Mouse (Mus musculus): ENCODE data around the gene Palm2. TPM values are rescaled to one million over a fixed set of nuclear protein-coding genes. Genes with fewer than 3 reads are reported as not detected.

Gene Palm2
- total RNA-seq, 1 experiment, result 1.8 TPM

DNA sequence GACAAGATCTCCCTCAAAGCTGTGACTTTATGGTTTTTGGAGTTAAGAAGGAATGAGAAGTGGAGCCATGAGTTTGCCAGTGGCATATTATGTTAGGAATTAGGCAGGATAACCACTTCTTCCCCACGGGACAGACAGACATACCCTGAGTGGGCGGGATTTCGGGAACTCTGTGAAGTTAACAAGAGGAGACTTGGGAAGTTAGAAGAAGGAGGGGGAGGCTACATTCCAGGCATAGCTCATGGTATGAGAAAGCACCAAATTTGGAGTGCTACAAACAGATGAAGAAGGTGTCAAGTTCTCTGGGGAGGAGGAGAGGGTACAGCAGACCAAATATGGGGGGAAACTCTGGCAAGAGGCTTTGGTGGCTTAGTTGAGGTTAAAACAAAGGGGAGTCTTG lies 126.0 kb downstream of the Palm2 start:
- DNase-seq (ENCODE audit: low read depth, low spot score), result no peak
- Histone ChIP-seq H3K36me3 (ENCODE audit: control insufficient read depth, insufficient read depth, low read length, poor library complexity, severe bottlenecking) (no peaks in the 10 kb centered on the region), H3K4me1 (ENCODE audit: control insufficient read depth in 2 of 2, insufficient read depth in 2 of 2, low read length in 2 of 2, poor library complexity in 1 of 2) (0 out of 4 replicates have a peak, but pooled peaks cover 0 to 4% of the 10 kb centered on the region in 2 experiments), H3K27ac (ENCODE audit: insufficient read depth, low read depth, low read length, poor library complexity, severe bottlenecking) (no peak overlapping the region), H3K9ac (ENCODE audit: insufficient read depth, low read depth, low read length, poor library complexity, severe bottlenecking) (no peak overlapping the region), H3K4me3 (ENCODE audit: insufficient read depth in 1 of 2, low read depth in 1 of 2, low read length in 2 of 2, poor library complexity in 1 of 2, severe bottlenecking in 1 of 2) (no peak overlapping the region), H3K9me3 (ENCODE audit: control insufficient read depth, insufficient read depth, low read depth, low read length) (no peaks in the 10 kb centered on the region)
- TF ChIP-seq CHD2 (IDR thresholded peaks at IDR 0.05; ENCODE audit: low read depth, low read length) (no peak), ZNF384 (IDR thresholded peaks at IDR 0.05; ENCODE audit: low read depth, low read length) (no peak), MAFK (IDR thresholded peaks at IDR 0.05; ENCODE audit: insufficient read depth, low read depth, low read length) (no peak), HCFC1 (IDR thresholded peaks at IDR 0.05; ENCODE audit: borderline replicate concordance, insufficient read depth, low read length) (no peak)
- in situ Hi-C loops (cut with MboI; ENCODE audit: low sequenced_read_pairs in 2 of 2, unreplicated experiment in 2 of 2), result no loop called here

DNA sequence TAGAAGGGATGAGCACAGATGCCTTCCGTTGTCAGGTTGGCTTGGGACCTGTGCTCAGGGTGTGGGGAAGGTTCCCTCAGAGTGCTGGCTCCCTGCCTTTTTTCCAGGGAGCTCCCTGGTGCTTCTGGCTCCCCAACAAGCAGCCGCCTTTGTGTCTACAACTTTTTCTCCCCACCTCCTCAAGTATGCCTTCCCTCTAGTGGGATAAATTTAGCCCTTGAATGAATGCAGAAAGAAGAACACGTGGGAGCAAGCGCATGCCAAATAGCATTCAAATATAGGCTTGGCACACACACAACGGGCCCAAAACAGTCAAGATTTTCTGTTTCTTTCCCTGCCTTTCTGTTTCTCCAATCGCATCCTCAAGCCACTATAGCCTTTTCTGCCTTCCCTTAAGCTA lies 127.0 kb downstream of the Palm2 start:
- no peak overlapping the region for H3K27ac ChIP-seq (ENCODE audit: insufficient read depth, low read depth, low read length, poor library complexity, severe bottlenecking)
- 0 out of 4 replicates have a peak, but pooled peaks cover 0 to 4% of the 10 kb centered on the region in 2 experiments for H3K4me1 ChIP-seq (ENCODE audit: control insufficient read depth in 2 of 2, insufficient read depth in 2 of 2, low read length in 2 of 2, poor library complexity in 1 of 2)
- H3K9me3 ChIP-seq (ENCODE audit: control insufficient read depth, insufficient read depth, low read depth, low read length), result no peaks in the 10 kb centered on the region
- H3K36me3 ChIP-seq (ENCODE audit: control insufficient read depth, insufficient read depth, low read length, poor library complexity, severe bottlenecking), result no peaks in the 10 kb centered on the region
- in situ Hi-C loops (cut with MboI; ENCODE audit: low sequenced_read_pairs in 2 of 2, unreplicated experiment in 2 of 2), result no loop called here
- TF ChIP-seq ZC3H11A (IDR thresholded peaks at IDR 0.05; ENCODE audit: borderline replicate concordance, low read depth, low read length) (no peak), HCFC1 (IDR thresholded peaks at IDR 0.05; ENCODE audit: borderline replicate concordance, insufficient read depth, low read length) (no peak), ZNF384 (IDR thresholded peaks at IDR 0.05; ENCODE audit: low read depth, low read length) (no peak)
- DNase-seq (ENCODE audit: low read depth, low spot score), result no peak
- no peak overlapping the region for H3K4me3 ChIP-seq (ENCODE audit: insufficient read depth in 1 of 2, low read depth in 1 of 2, low read length in 2 of 2, poor library complexity in 1 of 2, severe bottlenecking in 1 of 2)
- H3K9ac ChIP-seq (ENCODE audit: insufficient read depth, low read depth, low read length, poor library complexity, severe bottlenecking), result no peak overlapping the region

DNA sequence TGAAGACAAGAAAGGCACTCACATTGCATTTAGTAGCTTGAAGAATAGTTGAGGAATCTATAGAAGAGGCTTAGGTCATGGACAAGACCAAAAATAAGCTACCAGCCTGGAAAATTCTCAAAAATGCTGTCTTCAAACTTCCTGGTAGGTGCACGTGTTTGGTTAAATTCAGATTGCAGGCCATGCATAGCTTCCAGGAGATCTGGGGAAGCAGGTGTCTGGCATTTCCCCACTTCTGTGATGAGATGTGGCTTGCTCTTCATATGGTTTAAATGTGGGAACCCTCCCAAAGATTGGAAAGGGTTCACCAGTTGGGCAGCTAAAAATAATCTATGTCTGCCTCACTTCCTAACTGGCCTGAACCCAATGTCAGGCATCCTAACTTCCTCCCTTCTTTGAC lies 131.2 kb downstream of the Palm2 start:
- TF ChIP-seq ZNF384 (IDR thresholded peaks at IDR 0.05; ENCODE audit: low read depth, low read length) (no peak), HCFC1 (IDR thresholded peaks at IDR 0.05; ENCODE audit: borderline replicate concordance, insufficient read depth, low read length) (no peak), MAFK (IDR thresholded peaks at IDR 0.05; ENCODE audit: insufficient read depth, low read depth, low read length) (no peak), ZC3H11A (IDR thresholded peaks at IDR 0.05; ENCODE audit: borderline replicate concordance, low read depth, low read length) (no peak), CHD2 (IDR thresholded peaks at IDR 0.05; ENCODE audit: low read depth, low read length) (no peak)
- H3K9ac ChIP-seq (ENCODE audit: insufficient read depth, low read depth, low read length, poor library complexity, severe bottlenecking), result no peak overlapping the region
- no peak overlapping the region for H3K4me3 ChIP-seq (ENCODE audit: insufficient read depth in 1 of 2, low read depth in 1 of 2, low read length in 2 of 2, poor library complexity in 1 of 2, severe bottlenecking in 1 of 2)
- peaks cover 2 to 4% of the 10 kb centered on the region in 2 experiments; a peak in 1 of 4 replicates for H3K4me1 ChIP-seq (ENCODE audit: control insufficient read depth in 2 of 2, insufficient read depth in 2 of 2, low read length in 2 of 2, poor library complexity in 1 of 2)
- DNase-seq (ENCODE audit: low read depth, low spot score), result no peak
- in situ Hi-C loops (cut with MboI; ENCODE audit: low sequenced_read_pairs in 2 of 2, unreplicated experiment in 2 of 2), result no loop called here
- H3K9me3 ChIP-seq (ENCODE audit: control insufficient read depth, insufficient read depth, low read depth, low read length), result no peaks in the 10 kb centered on the region
- H3K27ac ChIP-seq (ENCODE audit: insufficient read depth, low read depth, low read length, poor library complexity, severe bottlenecking), result no peak overlapping the region
- no peaks in the 10 kb centered on the region for H3K36me3 ChIP-seq (ENCODE audit: control insufficient read depth, insufficient read depth, low read length, poor library complexity, severe bottlenecking)

DNA sequence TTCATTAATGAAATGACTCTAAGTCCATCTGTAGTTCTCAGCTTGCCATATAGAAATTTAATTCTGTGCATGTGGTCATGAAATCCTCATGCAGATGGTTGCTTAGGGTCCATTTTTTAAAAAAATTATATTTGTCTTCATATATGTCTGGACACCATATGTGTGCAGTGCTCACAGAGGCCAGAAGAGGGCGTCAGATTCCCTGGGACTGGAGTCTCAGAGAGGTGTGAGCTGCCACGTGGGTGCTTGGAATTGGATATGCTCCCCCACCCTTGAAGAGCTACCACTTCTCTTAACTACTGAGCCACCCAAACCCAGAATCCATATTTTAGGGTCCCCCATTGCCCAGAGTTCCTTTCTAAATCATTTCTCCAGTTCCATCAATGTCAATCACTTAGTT lies 131.8 kb downstream of the Palm2 start:
- Histone ChIP-seq H3K27ac (ENCODE audit: insufficient read depth, low read depth, low read length, poor library complexity, severe bottlenecking) (no peak overlapping the region), H3K9ac (ENCODE audit: insufficient read depth, low read depth, low read length, poor library complexity, severe bottlenecking) (no peak overlapping the region), H3K4me1 (ENCODE audit: control insufficient read depth in 2 of 2, insufficient read depth in 2 of 2, low read length in 2 of 2, poor library complexity in 1 of 2) (peaks cover 0 to 2% of the 10 kb centered on the region in 2 experiments; a peak in 1 of 4 replicates), H3K9me3 (ENCODE audit: control insufficient read depth, insufficient read depth, low read depth, low read length) (no peaks in the 10 kb centered on the region), H3K36me3 (ENCODE audit: control insufficient read depth, insufficient read depth, low read length, poor library complexity, severe bottlenecking) (no peaks in the 10 kb centered on the region), H3K4me3 (ENCODE audit: insufficient read depth in 1 of 2, low read depth in 1 of 2, low read length in 2 of 2, poor library complexity in 1 of 2, severe bottlenecking in 1 of 2) (no peak overlapping the region)
- TF ChIP-seq HCFC1 (IDR thresholded peaks at IDR 0.05; ENCODE audit: borderline replicate concordance, insufficient read depth, low read length) (no peak), CHD2 (IDR thresholded peaks at IDR 0.05; ENCODE audit: low read depth, low read length) (no peak), ZC3H11A (IDR thresholded peaks at IDR 0.05; ENCODE audit: borderline replicate concordance, low read depth, low read length) (no peak)
- no peak for DNase-seq (ENCODE audit: low read depth, low spot score)
- in situ Hi-C loops (cut with MboI; ENCODE audit: low sequenced_read_pairs in 2 of 2, unreplicated experiment in 2 of 2), result no loop called here

DNA sequence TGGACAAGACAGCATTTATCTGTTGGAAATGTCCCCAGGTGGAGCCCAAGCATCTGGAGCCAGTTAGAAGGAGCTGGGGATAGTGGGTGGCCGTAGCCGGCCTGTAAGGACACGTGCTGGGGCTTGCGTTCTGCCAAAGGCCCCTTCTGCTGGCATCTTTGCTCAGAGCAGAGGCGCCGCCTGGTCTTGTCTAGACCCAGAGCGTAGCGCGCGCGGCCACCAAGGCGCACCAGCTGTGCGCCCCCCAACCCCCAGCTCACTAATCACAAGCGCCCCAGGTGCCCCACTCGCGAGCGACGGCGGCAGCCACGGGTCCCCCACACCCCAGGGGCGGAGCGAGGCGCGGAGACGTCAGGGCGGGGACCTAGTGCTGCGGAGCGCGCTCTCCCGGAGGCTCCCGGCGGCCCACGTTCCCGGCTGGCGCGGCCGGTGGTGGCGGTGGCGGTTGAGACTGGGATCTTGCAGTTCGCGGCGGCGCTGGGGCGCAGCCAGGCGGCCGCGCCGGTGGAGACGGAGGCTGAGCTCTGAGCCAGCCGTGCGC lies 133.7 kb downstream of the Palm2 start, which contains the start of gene Pakap:
Pakap (plus strand) TSS at position 514 of the 541 bp plus-strand sequence.
- no peak for TF ChIP-seq ZC3H11A (IDR thresholded peaks at IDR 0.05; ENCODE audit: borderline replicate concordance, low read depth, low read length)
- TF ChIP-seq HCFC1 (IDR thresholded peaks at IDR 0.05; ENCODE audit: borderline replicate concordance, insufficient read depth, low read length), result no peak
- no peak for TF ChIP-seq CHD2 (IDR thresholded peaks at IDR 0.05; ENCODE audit: low read depth, low read length)
- TF ChIP-seq MAFK (IDR thresholded peaks at IDR 0.05; ENCODE audit: insufficient read depth, low read depth, low read length), result no peak
- no peak for TF ChIP-seq ZNF384 (IDR thresholded peaks at IDR 0.05; ENCODE audit: low read depth, low read length)
- Histone ChIP-seq H3K4me1 (ENCODE audit: control insufficient read depth in 2 of 2, insufficient read depth in 2 of 2, low read length in 2 of 2, poor library complexity in 1 of 2) (peaks cover 0 to 2% of the 10 kb centered on the region in 2 experiments; a peak in 1 of 4 replicates), H3K9me3 (ENCODE audit: control insufficient read depth, insufficient read depth, low read depth, low read length) (no peaks in the 10 kb centered on the region), H3K27ac (ENCODE audit: insufficient read depth, low read depth, low read length, poor library complexity, severe bottlenecking) (no peak within 1 kb of the TSS), H3K9ac (ENCODE audit: insufficient read depth, low read depth, low read length, poor library complexity, severe bottlenecking) (peak within 1 kb of the TSS; percentile 68), H3K36me3 (ENCODE audit: control insufficient read depth, insufficient read depth, low read length, poor library complexity, severe bottlenecking) (no peaks in the 10 kb centered on the region), H3K4me3 (ENCODE audit: insufficient read depth in 1 of 2, low read depth in 1 of 2, low read length in 2 of 2, poor library complexity in 1 of 2, severe bottlenecking in 1 of 2) (peak within 1 kb of the TSS; percentile 70 to 73)
- in situ Hi-C loops (cut with MboI; ENCODE audit: low sequenced_read_pairs in 2 of 2, unreplicated experiment in 2 of 2), result no loop called here
- DNase-seq (ENCODE audit: low read depth, low spot score), result peak; percentile 29
